Mouse (Mus musculus): Measurements from ENCODE around the gene Atg16l2. TPM values are rescaled to one million over a fixed set of nuclear protein-coding genes. Genes with fewer than 3 reads are reported as not detected.

The Atg16l2 gene
- polyA plus RNA-seq (2015; fragmentation: Nextera tagmentation; extraction: Ambion mirVana), result 14.3 and 16.1 TPM in 2 replicates

- H3K9me3 ChIP-seq, result no peaks in the 10 kb centered on the region
- H3K27me3 ChIP-seq (replicated peaks), result no peaks in the 10 kb centered on the region
- H3K9ac ChIP-seq, result peak within 1 kb of the TSS; percentile 64
- peak; percentile 95 for ATAC-seq
- H3K4me3 ChIP-seq (replicated peaks), result peak within 1 kb of the TSS; percentile 68
- peak within 1 kb of the TSS; percentile 90 for H3K4me2 ChIP-seq (replicated peaks)
- no peaks in the 10 kb centered on the region for H3K36me3 ChIP-seq
- under 1% methylated on average over 39 of the region's 39 CpGs for WGBS
- H3K27ac ChIP-seq, result peak within 1 kb of the TSS; percentile 69
- H3K4me1 ChIP-seq (replicated peaks), result peaks cover 24% of the 10 kb centered on the region
These were observed at the start of gene Atg16l2 for GRCm38 (mm10) chr7:101301881-101302456. TSS of gene Atg16l2 (minus strand) at chr7:101302251.

- peaks cover 22% of the 10 kb centered on the region for H3K4me1 ChIP-seq (replicated peaks)
- H3K36me3 ChIP-seq, result no peaks in the 10 kb centered on the region
- H3K9ac ChIP-seq, result no peak overlapping the region
- H3K9me3 ChIP-seq, result no peaks in the 10 kb centered on the region
- H3K27ac ChIP-seq, result no peak overlapping the region
- ATAC-seq, result no peak
- no peak overlapping the region for H3K4me3 ChIP-seq (replicated peaks)
- WGBS, result 39% methylated on average over 2 of the region's 2 CpGs
- no peaks in the 10 kb centered on the region for H3K27me3 ChIP-seq (replicated peaks)
- H3K4me2 ChIP-seq (replicated peaks), result 0 out of 2 replicates have a peak overlapping the region, but pooled peaks have one; percentile 3
These were observed 47.8 kb upstream of the Atg16l2 start for GRCm38 (mm10) chr7:101349861-101350260.

GRCm38 (mm10) chr7:101348312-101348711 lies 46.3 kb upstream of the Atg16l2 start:
- Histone ChIP-seq H3K4me3 (replicated peaks) (peak overlapping the region; percentile 59), H3K27me3 (replicated peaks) (no peaks in the 10 kb centered on the region), H3K4me1 (replicated peaks) (peaks cover 17% of the 10 kb centered on the region), H3K36me3 (no peaks in the 10 kb centered on the region), H3K9me3 (no peaks in the 10 kb centered on the region), H3K27ac (peak overlapping the region; percentile 42; the same call in 1 of the 2 replicates), H3K4me2 (replicated peaks) (peak overlapping the region; percentile 81), H3K9ac (peak overlapping the region; percentile 52)
- WGBS, result 2% methylated on average over 13 of the region's 13 CpGs
- ATAC-seq, result peak; percentile 37

GRCm38 (mm10) chr7:101347767-101348270 lies 45.8 kb upstream of the Atg16l2 start, which contains the start of gene Arap1:
TSS of gene Arap1 (plus strand) at chr7:101348067.
- H3K4me3 ChIP-seq (replicated peaks), result peak within 1 kb of the TSS; percentile 59
- peak within 1 kb of the TSS; percentile 52 for H3K9ac ChIP-seq
- H3K27me3 ChIP-seq (replicated peaks), result no peaks in the 10 kb centered on the region
- peaks cover 17% of the 10 kb centered on the region for H3K4me1 ChIP-seq (replicated peaks)
- peak within 1 kb of the TSS; percentile 81 for H3K4me2 ChIP-seq (replicated peaks)
- ATAC-seq, result peak; percentile 89
- H3K36me3 ChIP-seq, result no peaks in the 10 kb centered on the region
- no peaks in the 10 kb centered on the region for H3K9me3 ChIP-seq
- under 1% methylated on average over 35 of the region's 35 CpGs for WGBS
- H3K27ac ChIP-seq, result peak within 1 kb of the TSS; percentile 42; the same call in 1 of the 2 replicates

- WGBS, result 87% methylated on average over 2 of the region's 2 CpGs
- Histone ChIP-seq H3K4me2 (replicated peaks) (no peak overlapping the region), H3K4me1 (replicated peaks) (peaks cover 17% of the 10 kb centered on the region), H3K9ac (no peak overlapping the region), H3K9me3 (no peaks in the 10 kb centered on the region), H3K36me3 (no peaks in the 10 kb centered on the region), H3K27ac (no peak overlapping the region), H3K4me3 (replicated peaks) (no peak overlapping the region), H3K27me3 (replicated peaks) (no peaks in the 10 kb centered on the region)
- ATAC-seq, result no peak
These were observed 44.9 kb upstream of the Atg16l2 start for GRCm38 (mm10) chr7:101346991-101347390.

- Histone ChIP-seq H3K27ac (no peak overlapping the region), H3K4me1 (replicated peaks) (peaks cover 16% of the 10 kb centered on the region), H3K9ac (no peak overlapping the region), H3K36me3 (no peaks in the 10 kb centered on the region), H3K27me3 (replicated peaks) (no peaks in the 10 kb centered on the region), H3K4me2 (replicated peaks) (no peak overlapping the region), H3K9me3 (no peaks in the 10 kb centered on the region), H3K4me3 (replicated peaks) (no peak overlapping the region)
- no peak for ATAC-seq
- 60% methylated on average over 4 of the region's 4 CpGs for WGBS
These were observed 42.8 kb upstream of the Atg16l2 start for GRCm38 (mm10) chr7:101344892-101345291.

- no peak for ATAC-seq
- no peaks in the 10 kb centered on the region for H3K27me3 ChIP-seq (replicated peaks)
- WGBS, result 69% methylated on average over 7 of the region's 7 CpGs
- H3K9me3 ChIP-seq, result no peaks in the 10 kb centered on the region
- peaks cover 6% of the 10 kb centered on the region for H3K4me1 ChIP-seq (replicated peaks)
- H3K4me3 ChIP-seq (replicated peaks), result no peak overlapping the region
- no peaks in the 10 kb centered on the region for H3K36me3 ChIP-seq
- H3K9ac ChIP-seq, result no peak overlapping the region
- H3K4me2 ChIP-seq (replicated peaks), result no peak overlapping the region
- H3K27ac ChIP-seq, result no peak overlapping the region
These were observed 41.1 kb upstream of the Atg16l2 start for GRCm38 (mm10) chr7:101343135-101343534.

- Histone ChIP-seq H3K4me1 (replicated peaks) (no peaks in the 10 kb centered on the region), H3K27me3 (replicated peaks) (no peaks in the 10 kb centered on the region), H3K9me3 (no peaks in the 10 kb centered on the region), H3K4me2 (replicated peaks) (no peak overlapping the region), H3K36me3 (no peaks in the 10 kb centered on the region), H3K4me3 (replicated peaks) (no peak overlapping the region), H3K9ac (no peak overlapping the region), H3K27ac (no peak overlapping the region)
- ATAC-seq, result no peak
- 50% methylated on average over 6 of the region's 6 CpGs for WGBS
These were observed 39.4 kb upstream of the Atg16l2 start for GRCm38 (mm10) chr7:101341405-101341804.

GRCm38 (mm10) chr7:101337401-101337800 lies 35.4 kb upstream of the Atg16l2 start:
- Histone ChIP-seq H3K9ac (no peak overlapping the region), H3K4me1 (replicated peaks) (peaks cover 8% of the 10 kb centered on the region; the same call in 1 of the 2 replicates), H3K27me3 (replicated peaks) (no peaks in the 10 kb centered on the region), H3K36me3 (no peaks in the 10 kb centered on the region), H3K27ac (no peak overlapping the region), H3K4me2 (replicated peaks) (no peak overlapping the region), H3K9me3 (no peaks in the 10 kb centered on the region), H3K4me3 (replicated peaks) (no peak overlapping the region)
- 63% methylated on average over 3 of the region's 3 CpGs for WGBS
- ATAC-seq, result no peak

GRCm38 (mm10) chr7:101336686-101337085 lies 34.6 kb upstream of the Atg16l2 start:
- H3K4me1 ChIP-seq (replicated peaks), result peaks cover 8% of the 10 kb centered on the region; the same call in 1 of the 2 replicates
- ATAC-seq, result no peak
- no peak overlapping the region for H3K27ac ChIP-seq
- WGBS, result 77% methylated on average over 3 of the region's 3 CpGs
- H3K36me3 ChIP-seq, result no peaks in the 10 kb centered on the region
- H3K4me2 ChIP-seq (replicated peaks), result no peak overlapping the region
- no peaks in the 10 kb centered on the region for H3K27me3 ChIP-seq (replicated peaks)
- H3K9me3 ChIP-seq, result no peaks in the 10 kb centered on the region
- no peak overlapping the region for H3K9ac ChIP-seq
- no peak overlapping the region for H3K4me3 ChIP-seq (replicated peaks)

- Histone ChIP-seq H3K4me3 (replicated peaks) (no peak overlapping the region), H3K27me3 (replicated peaks) (no peaks in the 10 kb centered on the region), H3K36me3 (no peaks in the 10 kb centered on the region), H3K9me3 (no peaks in the 10 kb centered on the region), H3K9ac (no peak overlapping the region), H3K4me2 (replicated peaks) (no peak overlapping the region), H3K27ac (no peak overlapping the region), H3K4me1 (replicated peaks) (peaks cover 12% of the 10 kb centered on the region; the same call in 1 of the 2 replicates)
- ATAC-seq, result no peak
- 64% methylated on average over 2 of the region's 2 CpGs for WGBS
These were observed 33.2 kb upstream of the Atg16l2 start for GRCm38 (mm10) chr7:101335228-101335627.

GRCm38 (mm10) chr7:101332045-101332831 lies 30.2 kb upstream of the Atg16l2 start:
- H3K4me2 ChIP-seq (replicated peaks), result no peak overlapping the region
- peaks cover 29% of the 10 kb centered on the region for H3K4me1 ChIP-seq (replicated peaks)
- 81% methylated on average over 5 of the region's 5 CpGs for WGBS
- no peak overlapping the region for H3K9ac ChIP-seq
- H3K27ac ChIP-seq, result no peak overlapping the region
- no peaks in the 10 kb centered on the region for H3K9me3 ChIP-seq
- no peak overlapping the region for H3K4me3 ChIP-seq (replicated peaks)
- no peaks in the 10 kb centered on the region for H3K27me3 ChIP-seq (replicated peaks)
- ATAC-seq, result 0 out of 2 replicates have a peak, but pooled peaks have one; percentile 39
- no peaks in the 10 kb centered on the region for H3K36me3 ChIP-seq

All from intestine, embryonic 15.5 days (tissue).